Mouse (Mus musculus) heart, postnatal 14 days (tissue): ENCODE measurements around the gene Icmt. TPM values are rescaled to one million over a fixed set of nuclear protein-coding genes. Genes with fewer than 3 reads are reported as not detected.

Experiments
- total RNA-seq, 2 experiments: library from RNA; stranded (reverse); gene quantifications; 2 replicates each; pipeline ENCODE4 v1.2.3; 2021

Gene Icmt
- total RNA-seq, 2 experiments from 2014 or later, result 25.9 to 27.2 TPM

Other genes starting within 250 kb of the Icmt start
- 10 to 100 TPM; 27.0 to 28.9 TPM for gene Plekhg5, start 224.7 kb upstream of the Icmt start, total RNA-seq
- 1 to 10 TPM; 4.0 to 6.7 TPM for gene Tnfrsf25, start 181.3 kb upstream of the Icmt start, total RNA-seq
- 1 to 10 TPM; 1.4 to 2.0 TPM for gene Espn, start 144.9 kb upstream of the Icmt start, total RNA-seq
- not detected for gene Hes2, start 138.4 kb upstream of the Icmt start, total RNA-seq
- 10 to 100 TPM; 37.3 to 39.3 TPM for gene Acot7, start 119.1 kb upstream of the Icmt start, total RNA-seq
- gene Gpr153, start 23.0 kb upstream of the Icmt start, total RNA-seq, result 10 to 100 TPM; 19.9 to 20.6 TPM
- not detected for gene Hes3, start 5.6 kb upstream of the Icmt start, total RNA-seq
- gene Rnf207, start 21.8 kb downstream of the Icmt start, total RNA-seq, result 10 to 100 TPM; 84.5 to 95.8 TPM
- gene Rpl22, start 28.5 kb downstream of the Icmt start, total RNA-seq, result 100 to 1,000 TPM; 223 to 252 TPM
- under 1 TPM; 0.10 to 0.60 TPM for gene Chd5, start 41.4 kb downstream of the Icmt start, total RNA-seq
- 1 to 10 TPM; 1.8 to 2.3 TPM for gene Nphp4, start 179.5 kb downstream of the Icmt start, total RNA-seq
- gene Kcnab2, start 180.6 kb downstream of the Icmt start, total RNA-seq, result 1 to 10 TPM; 2.1 to 4.2 TPM